Mouse (Mus musculus) intestine, embryonic 14.5 days (tissue): ENCODE results near the gene Ptprj. TPM values are rescaled to one million over a fixed set of nuclear protein-coding genes. Genes with fewer than 3 reads are reported as not detected.

Experiments used
- ATAC-seq: fragments of 200-750 bp; cut with Nextera tagmentation; replicated peaks from 2 replicates; pipeline ENCODE4 v1.8.0; 2017; ENCODE audit warnings: low read depth, moderate number of reproducible peaks, moderate TSS enrichment, moderate library complexity; ENCODE audit not compliant: low FRiP score, low TSS enrichment
- DNase-seq: peaks from one replicate; pipeline ENCODE4 v3.0.0-alpha.2; 2018; ENCODE audit warnings: low spot score
- H3K27ac ChIP-seq: fragments of 300-500 bp; sonication (generic); 2 replicates; pipeline ENCODE4 v1.5.1; 2014; ENCODE audit warnings: low read depth, mild to moderate bottlenecking, control low read depth
- H3K27me3 ChIP-seq: fragments of 300-500 bp; sonication (generic); replicated peaks from 2 replicates; pipeline ENCODE4 v1.6.1; 2014; ENCODE audit warnings: low read length, control low read depth; ENCODE audit not compliant: control insufficient read depth, insufficient read depth
- H3K36me3 ChIP-seq: fragments of 300-500 bp; sonication (generic); 2 replicates; pipeline ENCODE4 v1.6.1; 2014; ENCODE audit warnings: low read length, control low read depth; ENCODE audit not compliant: control insufficient read depth, insufficient read depth
- H3K4me1 ChIP-seq: fragments of 300-500 bp; sonication (generic); replicated peaks from 2 replicates; pipeline ENCODE4 v1.6.1; 2014; ENCODE audit warnings: low read length, control low read depth, mixed read lengths; ENCODE audit not compliant: control insufficient read depth, insufficient read depth
- H3K4me2 ChIP-seq: fragments of 300-500 bp; sonication (generic); 2 replicates; pipeline ENCODE4 v1.6.1; 2014; ENCODE audit warnings: low read length
- H3K4me3 ChIP-seq: fragments of 300-500 bp; sonication (generic); 2 replicates; pipeline ENCODE4 v1.5.1; 2014; ENCODE audit warnings: low read depth, low read length, control low read depth, mixed read lengths
- H3K9ac ChIP-seq: fragments of 300-500 bp; sonication (generic); 2 replicates; pipeline ENCODE4 v1.6.1; 2014; ENCODE audit warnings: mild to moderate bottlenecking, low read length
- H3K9me3 ChIP-seq: fragments of 300-500 bp; sonication (generic); 2 replicates; pipeline ENCODE4 v1.6.1; 2016; ENCODE audit warnings: low read length, control low read depth; ENCODE audit not compliant: control insufficient read depth
- WGBS: fragments of 180-500 bp; shearing (Covaris S2); extraction: QIAGEN DNeasy Blood & Tissue Kit; methylation state at CpG from one replicate; pipeline ENCODE4 v1.1.7; 2014; 5-methylcytosine and 5-hydroxymethylcytosine counted together
- polyA plus RNA-seq: library from polyadenylated mRNA; unstranded; fragments of >200 nt; fragmentation: Nextera tagmentation; extraction: Ambion mirVana; gene quantifications from 2 replicates; pipeline ENCODE4 v1.2.1, GENCODE M21; 2014

The Ptprj gene
- polyA plus RNA-seq, result 8.3 and 8.5 TPM in 2 replicates

- Histone ChIP-seq H3K9me3 (no peaks in the 10 kb centered on the region), H3K27me3 (no peaks in the 10 kb centered on the region), H3K4me2 (peak within 1 kb of the TSS; percentile 82), H3K4me1 (peaks cover 8% of the 10 kb centered on the region), H3K27ac (peak within 1 kb of the TSS; percentile 86), H3K36me3 (no peaks in the 10 kb centered on the region), H3K4me3 (peak within 1 kb of the TSS; percentile 80), H3K9ac (peak within 1 kb of the TSS; percentile 78)
- ATAC-seq, result peak; percentile 84
- WGBS, result under 1% methylated on average over 82 of the region's 100 CpGs
- DNase-seq, result peak; percentile 88
Measured at GRCm38 (mm10) chr2:90580236-90581005, at the start of gene Ptprj. Gene Ptprj, minus strand, starts transcription at chr2:90580647.

GRCm38 (mm10) chr2:90629552-90629951 is 49.1 kb upstream of the Ptprj start:
- WGBS, result 29% methylated on average over 2 of the region's 2 CpGs
- H3K4me2 ChIP-seq, result no peak overlapping the region
- H3K4me1 ChIP-seq, result no peaks in the 10 kb centered on the region
- no peak for ATAC-seq
- no peak overlapping the region for H3K9ac ChIP-seq
- DNase-seq, result no peak
- H3K27me3 ChIP-seq, result no peaks in the 10 kb centered on the region
- no peaks in the 10 kb centered on the region for H3K36me3 ChIP-seq
- H3K9me3 ChIP-seq, result no peaks in the 10 kb centered on the region
- no peak overlapping the region for H3K4me3 ChIP-seq
- no peak overlapping the region for H3K27ac ChIP-seq

GRCm38 (mm10) chr2:90628261-90628660 is 47.8 kb upstream of the Ptprj start:
- no peak for ATAC-seq
- WGBS, result 90% methylated on average over 5 of the region's 5 CpGs
- Histone ChIP-seq H3K4me2 (no peak overlapping the region), H3K9me3 (no peaks in the 10 kb centered on the region), H3K9ac (no peak overlapping the region), H3K36me3 (no peaks in the 10 kb centered on the region), H3K27me3 (no peaks in the 10 kb centered on the region), H3K4me1 (no peaks in the 10 kb centered on the region), H3K27ac (no peak overlapping the region), H3K4me3 (no peak overlapping the region)
- no peak for DNase-seq

GRCm38 (mm10) chr2:90624920-90625319 is 44.5 kb upstream of the Ptprj start:
- Histone ChIP-seq H3K4me3 (no peak overlapping the region), H3K36me3 (no peaks in the 10 kb centered on the region), H3K4me1 (no peaks in the 10 kb centered on the region), H3K4me2 (no peak overlapping the region), H3K9ac (no peak overlapping the region), H3K27ac (no peak overlapping the region), H3K27me3 (no peaks in the 10 kb centered on the region), H3K9me3 (no peaks in the 10 kb centered on the region)
- DNase-seq, result peak; percentile 63
- WGBS, result 12% methylated on average over 6 of the region's 6 CpGs
- no peak for ATAC-seq

- H3K4me1 ChIP-seq, result no peaks in the 10 kb centered on the region
- DNase-seq (no peak), ATAC-seq (no peak)
- H3K4me3 ChIP-seq, result no peak overlapping the region
- H3K9me3 ChIP-seq, result no peaks in the 10 kb centered on the region
- WGBS, result 38% methylated on average over 4 of the region's 4 CpGs
- no peak overlapping the region for H3K9ac ChIP-seq
- H3K36me3 ChIP-seq, result no peaks in the 10 kb centered on the region
- no peak overlapping the region for H3K27ac ChIP-seq
- H3K27me3 ChIP-seq, result no peaks in the 10 kb centered on the region
- no peak overlapping the region for H3K4me2 ChIP-seq
Measured at GRCm38 (mm10) chr2:90624339-90624738, 43.9 kb upstream of the Ptprj start.

- no peak for DNase-seq
- 61% methylated on average over 5 of the region's 5 CpGs for WGBS
Measured at GRCm38 (mm10) chr2:90620815-90621214, 40.4 kb upstream of the Ptprj start.

GRCm38 (mm10) chr2:90619648-90620047 is 39.2 kb upstream of the Ptprj start:
- Histone ChIP-seq H3K27ac (no peak overlapping the region), H3K27me3 (no peaks in the 10 kb centered on the region), H3K4me2 (no peak overlapping the region), H3K9ac (no peak overlapping the region), H3K4me3 (no peak overlapping the region), H3K9me3 (no peaks in the 10 kb centered on the region), H3K4me1 (no peaks in the 10 kb centered on the region), H3K36me3 (no peaks in the 10 kb centered on the region)
- 32% methylated on average over 2 of the region's 2 CpGs for WGBS
- no peak for ATAC-seq
- no peak for DNase-seq

More at GRCm38 (mm10) chr2:90620815-90621214, 40.4 kb upstream of the Ptprj start:
- Histone ChIP-seq H3K4me1 (no peaks in the 10 kb centered on the region), H3K9ac (no peak overlapping the region), H3K9me3 (no peaks in the 10 kb centered on the region), H3K4me2 (no peak overlapping the region), H3K4me3 (no peak overlapping the region), H3K27ac (no peak overlapping the region), H3K27me3 (no peaks in the 10 kb centered on the region), H3K36me3 (no peaks in the 10 kb centered on the region)
- no peak for ATAC-seq

GRCm38 (mm10) chr2:90614651-90615171 is 34.3 kb upstream of the Ptprj start:
- no peaks in the 10 kb centered on the region for H3K9me3 ChIP-seq
- no peak overlapping the region for H3K27ac ChIP-seq
- H3K4me1 ChIP-seq, result no peaks in the 10 kb centered on the region
- H3K4me2 ChIP-seq, result no peak overlapping the region
- DNase-seq (no peak), ATAC-seq (no peak)
- 86% methylated on average over 14 of the region's 14 CpGs for WGBS
- H3K27me3 ChIP-seq, result no peaks in the 10 kb centered on the region
- no peak overlapping the region for H3K4me3 ChIP-seq
- H3K9ac ChIP-seq, result no peak overlapping the region
- no peaks in the 10 kb centered on the region for H3K36me3 ChIP-seq

- Histone ChIP-seq H3K4me1 (no peaks in the 10 kb centered on the region), H3K36me3 (no peaks in the 10 kb centered on the region), H3K4me3 (no peak overlapping the region), H3K9me3 (no peaks in the 10 kb centered on the region), H3K4me2 (no peak overlapping the region), H3K27me3 (no peaks in the 10 kb centered on the region), H3K27ac (no peak overlapping the region), H3K9ac (no peak overlapping the region)
- DNase-seq, result no peak
- 66% methylated on average over 3 of the region's 3 CpGs for WGBS
- ATAC-seq, result no peak
Measured at GRCm38 (mm10) chr2:90613591-90613990, 33.1 kb upstream of the Ptprj start.
